Comparison of ENCODE assay signal across 9 mouse cellular contexts in genomic region chr9:124439403-124439847, GRCm38 (mm10). TPM values are rescaled to one million over a fixed set of nuclear protein-coding genes. Genes with fewer than 3 reads are reported as not detected.
DNase-seq lines count a peak whose midpoint lies in the region; ATAC-seq and TF ChIP-seq lines count a peak whose summit lies in the region.
"Had no signal": no experiment of that assay in that cellular context is flagged by ENCODE, and none has a peak within 500 bp of the region (broad histone marks: within the 10 kb centered on the region; RNA-seq: fewer than 3 reads in every experiment).

No protein-coding gene starts in this region.

- H3K9ac ChIP-seq in ES-Bruce4 (ENCODE audit: low read depth, poor library complexity, severe bottlenecking) = 0 out of 2 replicates have a peak overlapping the region, but pooled peaks have one; percentile 6
- H3K9ac ChIP-seq in stomach, postnatal 0 days (ENCODE audit: low read length) = no peak overlapping the region

- no peaks in the 10 kb centered on the region for H3K36me3 ChIP-seq in ES-Bruce4 (ENCODE audit: control insufficient read depth, insufficient read depth, low read length, poor library complexity, severe bottlenecking)
- H3K36me3 ChIP-seq in stomach, postnatal 0 days (ENCODE audit: control insufficient read depth, insufficient read depth, low read length) = peaks cover 12% of the 10 kb centered on the region

- TF ChIP-seq CTCF in ES-Bruce4 (IDR thresholded peaks at IDR 0.05; ENCODE audit: low read depth, low read length) = no peak
- no peak for TF ChIP-seq CTCF in stomach, postnatal 0 days (IDR thresholded peaks at IDR 0.05; ENCODE audit: low read depth)

- H3K4me3 ChIP-seq in ES-Bruce4 (ENCODE audit: low read depth, low read length) = peak overlapping the region; percentile 60
- H3K4me3 ChIP-seq in stomach, postnatal 0 days (ENCODE audit: low read depth, low read length) = no peak overlapping the region

- TF ChIP-seq EP300 in ES-Bruce4 (IDR thresholded peaks at IDR 0.05; ENCODE audit: insufficient read depth, low read depth, low read length) = no peak
- TF ChIP-seq EP300 in stomach, postnatal 0 days (optimal IDR thresholded peaks at IDR 0.05) = no peak

- no peaks in the 10 kb centered on the region for H3K9me3 ChIP-seq in ES-Bruce4 (replicated peaks; ENCODE audit: control insufficient read depth, insufficient read depth, low read length, poor library complexity, severe bottlenecking)
- peaks cover 13% of the 10 kb centered on the region for H3K9me3 ChIP-seq in stomach, postnatal 0 days (ENCODE audit: control insufficient read depth, low read length)

- 94% methylated on average over 13 of the region's 13 CpGs for WGBS in stomach, postnatal 0 days

- no peaks in the 10 kb centered on the region for H3K27me3 ChIP-seq in ES-Bruce4 (ENCODE audit: control insufficient read depth, insufficient read depth, low read length, poor library complexity, severe bottlenecking)
- H3K27me3 ChIP-seq in stomach, postnatal 0 days (ENCODE audit: control insufficient read depth, insufficient read depth, low read length) = no peaks in the 10 kb centered on the region

- DNase-seq in heart, adult 11 months = peak; percentile 96
- no peak for DNase-seq in heart, adult 9 months (ENCODE audit: low spot score in 2 of 2)
- peak; percentile 17 to 36 for DNase-seq in cerebellum, postnatal 25 days
- peak; percentile 7 to 13 for DNase-seq in heart, postnatal 14 days
- peak; percentile 5 to 8 for DNase-seq in left cerebral cortex, adult 18-20 months (ENCODE audit: low spot score in 2 of 2)
- peak; percentile 7 for DNase-seq in mesoderm, embryonic 11.5 days (ENCODE audit: low read depth, low spot score)
- peak; percentile 68 for DNase-seq in stomach, postnatal 0 days (ENCODE audit: low spot score)

- peak overlapping the region; percentile 66 for H3K27ac ChIP-seq in ES-Bruce4 (ENCODE audit: insufficient read depth, low read length)
- no peak overlapping the region for H3K27ac ChIP-seq in stomach, postnatal 0 days (replicated peaks)

- TF ChIP-seq POLR2A in ES-Bruce4 (IDR thresholded peaks at IDR 0.05; ENCODE audit: insufficient read depth, low read length) = no peak

- no peaks in the 10 kb centered on the region for H3K4me1 ChIP-seq in ES-Bruce4 (ENCODE audit: control insufficient read depth, insufficient read depth, low read length)
- no peaks in the 10 kb centered on the region for H3K4me1 ChIP-seq in stomach, postnatal 0 days (replicated peaks; ENCODE audit: control insufficient read depth, insufficient read depth)

- ATAC-seq in stomach, postnatal 0 days (ENCODE audit: low FRiP score, low TSS enrichment) = peak; percentile 78

- intact Hi-C loops in heart, postnatal 14 days (cut with DNase I) = loop anchor here (5.0 kb wide), 1 partner anchor 67 kb away; no protein-coding TSS in a partner anchor

- no peak overlapping the region for H3K4me2 ChIP-seq in stomach, postnatal 0 days (replicated peaks; ENCODE audit: low read depth)

RNA-seq across cellular contexts. Expression of gene Ppp2r3d, which starts 37.3 kb away (rescaled TPM):
- 41.5 and 43.1 TPM in 2 replicates for polyA plus RNA-seq in ES-Bruce4 (2011; ENCODE audit: insufficient read depth, insufficient read length, low read depth, missing spikeins)
- total RNA-seq in heart, postnatal 14 days (2021) = 100 to 1,000 TPM; 117 to 121 TPM
- 100 to 1,000 TPM in 1 of 2 experiments, 10 to 100 TPM in 1; 98.8 to 107 TPM for total RNA-seq in left cerebral cortex, adult 18-20 months (2021)
- 78.9 and 88.2 TPM in 2 replicates for polyA plus RNA-seq in stomach, postnatal 0 days (2015; fragmentation: Nextera tagmentation; extraction: Ambion mirVana)

RNA-seq across cellular contexts. Expression of gene Gm21836, which starts 54.2 kb away (rescaled TPM):
- polyA plus RNA-seq in ES-Bruce4 (2011; ENCODE audit: insufficient read depth, insufficient read length, low read depth, missing spikeins) = not detected in 2 replicates
- not detected for total RNA-seq in heart, postnatal 14 days (2021)
- not detected for total RNA-seq in left cerebral cortex, adult 18-20 months (2021)
- not detected in 2 replicates for polyA plus RNA-seq in stomach, postnatal 0 days (2015; fragmentation: Nextera tagmentation; extraction: Ambion mirVana)
- polyA plus RNA-seq: large intestine, adult 2 months had no signal

Comparison
In these comparisons a context has a peak if more than half of its experiments do, and no peak if none do; other contexts are left out.
1. DNase-seq: peak in heart, adult 11 months (single experiment), cerebellum, postnatal 25 days (2 of 2), heart, postnatal 14 days (2 of 2), left cerebral cortex, adult 18-20 months (2 of 2), mesoderm, embryonic 11.5 days (single experiment) and stomach, postnatal 0 days (single experiment); none in heart, adult 9 months (0 of 2).